ENCODE assay signal across 9 mouse cellular contexts in the genomic region with DNA sequence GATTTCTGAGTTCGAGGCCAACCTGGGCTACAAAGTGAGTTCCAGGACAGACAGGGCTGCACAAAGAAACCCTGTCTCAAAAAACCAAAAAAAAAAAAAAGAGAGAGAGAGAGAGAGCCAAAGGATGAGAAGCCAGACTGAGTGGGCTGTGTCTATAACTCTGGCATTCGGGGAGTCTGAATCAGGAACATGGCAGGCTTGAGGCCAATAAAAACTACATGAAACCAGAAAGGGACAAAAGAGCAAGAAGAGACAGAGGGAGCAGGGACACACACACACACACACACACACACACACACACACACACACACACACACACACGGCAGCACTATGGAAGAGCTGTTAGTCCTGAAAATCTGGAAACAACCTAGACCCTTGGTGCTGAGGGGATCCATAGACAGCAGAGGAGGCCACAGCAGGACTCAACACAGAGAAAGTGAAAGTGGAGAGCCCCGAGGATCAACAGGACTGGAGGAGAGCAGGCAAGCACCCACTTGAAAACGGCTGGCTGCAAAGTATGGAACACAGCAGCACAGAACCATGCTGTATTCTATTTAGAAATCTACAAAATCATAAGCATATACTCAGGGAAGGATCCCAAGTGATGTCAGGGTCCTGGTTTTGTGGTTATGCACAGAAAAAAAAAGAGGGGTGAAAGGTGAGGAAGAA. TPM values are rescaled to one million over a fixed set of nuclear protein-coding genes. Genes with fewer than 3 reads are reported as not detected.
DNase-seq lines count a peak whose midpoint lies in the region; ATAC-seq and TF ChIP-seq lines count a peak whose summit lies in the region.
"Had no signal": no experiment of that assay in that cellular context is flagged by ENCODE, and none has a peak within 500 bp of the region (broad histone marks: within the 10 kb centered on the region; RNA-seq: fewer than 3 reads in every experiment).

No protein-coding gene starts in this region.

- no peak for TF ChIP-seq EP300 in heart, adult 2 months (IDR thresholded peaks at IDR 0.05; ENCODE audit: insufficient read depth, low read depth, low read length)

- no peaks in the 10 kb centered on the region for H3K36me3 ChIP-seq in heart, adult 2 months (ENCODE audit: control insufficient read depth, insufficient read depth, low read length)
- H3K36me3 ChIP-seq in liver, embryonic 11.5 days (ENCODE audit: control insufficient read depth, insufficient read depth, low read length): no peaks in the 10 kb centered on the region
- no peaks in the 10 kb centered on the region for H3K36me3 ChIP-seq in splenic B cell, adult 2 months (ENCODE audit: control insufficient read depth, insufficient read depth, low read length, poor library complexity, severe bottlenecking)
- no peaks in the 10 kb centered on the region for H3K36me3 ChIP-seq in forebrain, embryonic 13.5 days (ENCODE audit: poor library complexity, severe bottlenecking)

- no peaks in the 10 kb centered on the region; the same call in 1 of the 2 replicates for H3K4me1 ChIP-seq in heart, adult 2 months (ENCODE audit: control insufficient read depth, insufficient read depth, low read length)
- peaks cover 16% of the 10 kb centered on the region for H3K4me1 ChIP-seq in liver, embryonic 11.5 days (replicated peaks; ENCODE audit: control insufficient read depth, insufficient read depth, low read length)
- H3K4me1 ChIP-seq in forebrain, embryonic 13.5 days: no peaks in the 10 kb centered on the region

- ATAC-seq in liver, embryonic 11.5 days (replicated peaks; ENCODE audit: low FRiP score): no peak
- ATAC-seq in forebrain, embryonic 13.5 days: no peak

- 40% methylated on average over 5 of the region's 5 CpGs for WGBS in heart, adult 2 months
- 66% methylated on average over 5 of the region's 5 CpGs for WGBS in liver, embryonic 11.5 days
- 77% methylated on average over 5 of the region's 5 CpGs for WGBS in forebrain, embryonic 13.5 days

- no peak overlapping the region for H3K4me3 ChIP-seq in heart, adult 2 months
- H3K4me3 ChIP-seq in liver, embryonic 11.5 days (ENCODE audit: low read depth, low read length): no peak overlapping the region
- H3K4me3 ChIP-seq in forebrain, embryonic 13.5 days: no peak overlapping the region

- TF ChIP-seq CTCF in heart, adult 2 months (IDR thresholded peaks at IDR 0.05): no peak

- no peak overlapping the region for H3K27ac ChIP-seq in heart, adult 2 months
- no peak overlapping the region; the same call in 1 of the 2 replicates for H3K27ac ChIP-seq in liver, embryonic 11.5 days (ENCODE audit: low read depth, low read length)
- H3K27ac ChIP-seq in forebrain, embryonic 13.5 days: no peak overlapping the region

- no peak for TF ChIP-seq POLR2A in heart, adult 2 months (IDR thresholded peaks at IDR 0.05; ENCODE audit: insufficient read depth, low read depth, low read length)

- no peak overlapping the region for H3K9ac ChIP-seq in heart, adult 2 months (ENCODE audit: low read depth, low read length)
- 0 out of 2 replicates have a peak overlapping the region, but pooled peaks have one; percentile 37 for H3K9ac ChIP-seq in liver, embryonic 11.5 days (ENCODE audit: low read depth, low read length)
- no peak overlapping the region for H3K9ac ChIP-seq in forebrain, embryonic 13.5 days

- H3K27me3 ChIP-seq in heart, adult 2 months (ENCODE audit: control insufficient read depth, insufficient read depth, low read length): no peaks in the 10 kb centered on the region
- no peaks in the 10 kb centered on the region for H3K27me3 ChIP-seq in liver, embryonic 11.5 days (replicated peaks; ENCODE audit: control insufficient read depth, insufficient read depth, low read length)
- no peaks in the 10 kb centered on the region for H3K27me3 ChIP-seq in splenic B cell, adult 2 months (ENCODE audit: control insufficient read depth, insufficient read depth, low read length, poor library complexity, severe bottlenecking)
- no peaks in the 10 kb centered on the region for H3K27me3 ChIP-seq in forebrain, embryonic 13.5 days

- H3K79me2 ChIP-seq in heart, adult 2 months (replicated peaks; ENCODE audit: control insufficient read depth, insufficient read depth, low read length): no peaks in the 10 kb centered on the region

- H3K9me3 ChIP-seq in liver, embryonic 11.5 days (ENCODE audit: control insufficient read depth, low read length): peaks cover under 1% of the 10 kb centered on the region; the same call in 1 of the 2 replicates
- no peaks in the 10 kb centered on the region for H3K9me3 ChIP-seq in forebrain, embryonic 13.5 days (replicated peaks)

- DNase-seq in spleen, adult 12 weeks (ENCODE audit: low spot score): peak; percentile 35
- no peak for DNase-seq in spleen, adult 18-20 months
- DNase-seq in heart, adult 2 months: peak; percentile 39 to 40
- DNase-seq in liver, embryonic 11.5 days (ENCODE audit: low spot score): no peak
- peak; percentile 10 for DNase-seq in splenic B cell, adult 2 months (ENCODE audit: low read depth, low spot score)
- DNase-seq in left cerebral cortex, adult 9 months (ENCODE audit: low spot score in 2 of 2): no peak
- no peak for DNase-seq in left cerebral cortex, postnatal 4 days

- peak overlapping the region; percentile 50 for H3K4me2 ChIP-seq in liver, embryonic 11.5 days
- no peak overlapping the region for H3K4me2 ChIP-seq in forebrain, embryonic 13.5 days

- intact Hi-C loops in heart, adult 2 months (cut with DNase I): no loop called here
- intact Hi-C loops in left cerebral cortex, postnatal 4 days (cut with DNase I): no loop called here

RNA-seq across cellular contexts. Expression of gene Ccl22, which starts 9.8 kb away (rescaled TPM):
- total RNA-seq in heart, adult 2 months (2021): not detected
- 0.14 and 0.41 TPM in 2 replicates for polyA plus RNA-seq in heart, adult 2 months (2012; rRNA removed)
- polyA plus RNA-seq in liver, embryonic 11.5 days (2014; fragmentation: Nextera tagmentation; extraction: Ambion mirVana): not detected in 2 replicates
- polyA plus RNA-seq in forebrain, embryonic 13.5 days (2015; fragmentation: Nextera tagmentation; extraction: Ambion mirVana): not detected in 2 replicates
- not detected for total RNA-seq in left cerebral cortex, postnatal 4 days (2021)
- polyA plus RNA-seq: hindbrain, embryonic 11.5 days had no signal

RNA-seq across cellular contexts. Expression of gene Cx3cl1, which starts 36.2 kb away (rescaled TPM):
- 1 to 10 TPM; 5.1 to 5.4 TPM for total RNA-seq in heart, adult 2 months (2021)
- 11.3 and 12.0 TPM in 2 replicates for polyA plus RNA-seq in heart, adult 2 months (2012; rRNA removed)
- polyA plus RNA-seq in liver, embryonic 11.5 days (2014; fragmentation: Nextera tagmentation; extraction: Ambion mirVana): 0.53 and 0.78 TPM in 2 replicates
- polyA plus RNA-seq in forebrain, embryonic 13.5 days (2015; fragmentation: Nextera tagmentation; extraction: Ambion mirVana): 6.9 and 8.6 TPM in 2 replicates
- total RNA-seq in left cerebral cortex, postnatal 4 days (2021): 100 to 1,000 TPM in 1 of 2 experiments, 10 to 100 TPM in 1; 88.5 to 111 TPM

RNA-seq across cellular contexts. Expression of gene Pllp, which starts 39.5 kb away (rescaled TPM):
- under 1 TPM; 0.55 to 0.63 TPM for total RNA-seq in heart, adult 2 months (2021)
- polyA plus RNA-seq in heart, adult 2 months (2012; rRNA removed): 1.1 and 2.6 TPM in 2 replicates
- polyA plus RNA-seq in liver, embryonic 11.5 days (2014; fragmentation: Nextera tagmentation; extraction: Ambion mirVana): 3.4 and 4.5 TPM in 2 replicates
- polyA plus RNA-seq in forebrain, embryonic 13.5 days (2015; fragmentation: Nextera tagmentation; extraction: Ambion mirVana): 0.55 and 0.63 TPM in 2 replicates
- 1 to 10 TPM; 7.3 to 8.5 TPM for total RNA-seq in left cerebral cortex, postnatal 4 days (2021)

Comparison
In these comparisons a context has a peak if more than half of its experiments do, and no peak if none do; other contexts are left out.
1. DNase-seq: peak in spleen, adult 12 weeks (single experiment), heart, adult 2 months (2 of 2) and splenic B cell, adult 2 months (single experiment); none in spleen, adult 18-20 months (0 of 2), liver, embryonic 11.5 days (single experiment), left cerebral cortex, adult 9 months (0 of 2) and left cerebral cortex, postnatal 4 days (single experiment).